Mouse (Mus musculus): ENCODE measurements around the gene Anapc15.
"Not testable (repeated sequence)": the region's sequence is repeated elsewhere in the genome, so short reads cannot be mapped to it uniquely, and the experiment has no call there.

Gene Anapc15

DNA sequence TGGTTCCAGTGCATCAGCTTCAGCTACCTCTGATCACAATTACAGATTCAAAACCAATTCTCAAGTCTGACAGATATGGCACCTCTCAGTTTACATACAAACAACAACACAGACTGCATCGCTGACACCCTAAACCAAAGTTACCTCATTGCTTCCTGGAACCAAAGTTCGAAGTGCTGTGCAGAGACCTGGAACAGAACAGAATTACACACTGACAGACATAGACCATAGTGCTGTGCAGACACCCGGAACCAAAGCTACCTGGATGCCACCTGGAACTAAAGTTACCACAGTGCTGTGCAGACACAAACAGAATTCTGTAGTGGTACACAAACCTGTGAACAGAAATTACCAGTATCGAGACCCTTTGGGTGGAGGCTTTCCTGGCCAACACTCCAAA is 76.2 kb downstream of the Anapc15 start:
- in situ Hi-C loops (cut with MboI, MseI), result loop anchor here (10.0 kb wide), 2 partner anchors 125 to 485 kb away; partner anchors contain the start of genes Rnf121, Xndc1 and Xntrpc

DNA sequence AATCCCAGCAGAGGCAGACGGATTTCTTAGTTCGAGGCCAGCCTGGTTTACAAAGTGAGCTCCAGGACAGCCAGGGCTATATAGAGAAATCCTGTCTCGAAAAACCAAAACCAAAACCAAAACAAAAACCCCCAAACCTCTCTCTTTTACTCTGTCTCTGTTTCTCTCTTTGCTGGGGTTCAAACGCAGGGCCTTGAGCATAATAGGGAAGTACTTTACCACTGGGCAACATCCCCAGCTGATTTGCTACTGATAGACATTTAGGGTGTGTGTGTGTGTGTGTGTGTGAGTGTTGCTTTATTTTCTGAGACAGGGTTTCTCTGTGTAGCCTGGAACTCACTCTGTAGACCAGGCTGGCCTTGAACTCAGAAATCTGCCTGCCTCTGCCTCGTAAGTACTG is 85.5 kb downstream of the Anapc15 start:
- in situ Hi-C loops (cut with MboI, MseI), result not testable (repeated sequence)

Measured in T-helper 2 cell (primary cell).